ENCODE assay signal across 23 mouse cellular contexts in genomic region chr6:142148371-142148770, GRCm38 (mm10). TPM values are rescaled to one million over a fixed set of nuclear protein-coding genes. Genes with fewer than 3 reads are reported as not detected.
"Had no signal": no experiment of that assay in that cellular context is flagged by ENCODE, and none has a peak within 500 bp of the region (broad histone marks: within the 10 kb centered on the region; RNA-seq: fewer than 3 reads in every experiment).

No protein-coding gene starts in this region.

- H3K36me3 ChIP-seq: neural tube, embryonic 13.5 days; neural tube, embryonic 15.5 days; stomach, embryonic 15.5 days had no signal

- H3K4me1 ChIP-seq: neural tube, embryonic 13.5 days; neural tube, embryonic 15.5 days; stomach, embryonic 15.5 days had no signal

- DNase-seq: retina, postnatal 1 day; right cerebral cortex, adult 18-20 months; right cerebral cortex, postnatal 14 days; right cerebral cortex, postnatal 25 days; right cerebral cortex, postnatal 4 days; spleen, adult 18-20 months; thymus, adult 18-20 months; thymus, adult 2 months; thymus, postnatal 14 days; thymus, postnatal 25 days; thymus, postnatal 36 days; thymus, postnatal 4 days had no signal

- H3K4me3 ChIP-seq: neural tube, embryonic 13.5 days; neural tube, embryonic 15.5 days; stomach, embryonic 15.5 days had no signal

- H3K27ac ChIP-seq: neural tube, embryonic 13.5 days; neural tube, embryonic 15.5 days; stomach, embryonic 15.5 days; stomach, postnatal 0 days had no signal

- H3K27me3 ChIP-seq: neural tube, embryonic 13.5 days; neural tube, embryonic 15.5 days; stomach, embryonic 15.5 days had no signal

RNA-seq across cellular contexts. Expression of gene Slco1a6, which starts 60.0 kb away (rescaled TPM):
- polyA plus RNA-seq: neural tube, embryonic 13.5 days; neural tube, embryonic 14.5 days; small intestine, adult 2 months; spleen, adult 2 months; stomach, embryonic 14.5 days; stomach, embryonic 15.5 days; stomach, embryonic 16.5 days; thymus, adult 2 months; thymus, postnatal 0 days; urinary bladder, adult 2 months had no signal
